Mouse (Mus musculus) CD4-positive helper T cell, adult 2 months (primary cell): ENCODE data around the gene Gli3.

Experiments used
- DNase-seq: peaks from one replicate; pipeline ENCODE4 v3.0.0-alpha.2; 2012; ENCODE audit warnings: low read depth, missing footprints, low spot score

Gli3 gene

GRCm38 (mm10) chr13:15462830-15463491 is at the start of gene Gli3:
TSS of gene Gli3 (plus strand) at chr13:15463235.
- no peak for DNase-seq

GRCm38 (mm10) chr13:15421182-15421750 is 41.8 kb upstream of the Gli3 start:
- DNase-seq: no peak

- DNase-seq: no peak
These were observed 21.0 kb upstream of the Gli3 start for GRCm38 (mm10) chr13:15442002-15442401.

- no peak for DNase-seq
These were observed 18.7 kb upstream of the Gli3 start for GRCm38 (mm10) chr13:15444312-15444711.

GRCm38 (mm10) chr13:15445591-15445990 is 17.4 kb upstream of the Gli3 start:
- DNase-seq: no peak

GRCm38 (mm10) chr13:15446004-15446403 is 17.0 kb upstream of the Gli3 start:
- DNase-seq: no peak

GRCm38 (mm10) chr13:15446782-15447564 is 16.1 kb upstream of the Gli3 start:
- no peak for DNase-seq

GRCm38 (mm10) chr13:15450941-15451340 is 12.1 kb upstream of the Gli3 start:
- no peak for DNase-seq

- DNase-seq: no peak
These were observed 5.2 kb upstream of the Gli3 start for GRCm38 (mm10) chr13:15457841-15458240.

GRCm38 (mm10) chr13:15461926-15462325 is 1.1 kb upstream of the Gli3 start:
- DNase-seq: no peak

GRCm38 (mm10) chr13:15463492-15464080 is 551 bp downstream of the Gli3 start:
- no peak for DNase-seq

- DNase-seq: no peak
These were observed 1.1 kb downstream of the Gli3 start for GRCm38 (mm10) chr13:15464081-15464526.

- no peak for DNase-seq
These were observed 1.8 kb downstream of the Gli3 start for GRCm38 (mm10) chr13:15464741-15465250.

GRCm38 (mm10) chr13:15466496-15466895 is 3.5 kb downstream of the Gli3 start:
- no peak for DNase-seq

- DNase-seq: no peak
These were observed 4.4 kb downstream of the Gli3 start for GRCm38 (mm10) chr13:15467409-15467808.

- no peak for DNase-seq
These were observed 5.4 kb downstream of the Gli3 start for GRCm38 (mm10) chr13:15468421-15468820.

GRCm38 (mm10) chr13:15470056-15470455 is 7.0 kb downstream of the Gli3 start:
- DNase-seq: no peak

- no peak for DNase-seq
These were observed 9.7 kb downstream of the Gli3 start for GRCm38 (mm10) chr13:15472712-15473111.

- no peak for DNase-seq
These were observed 11.4 kb downstream of the Gli3 start for GRCm38 (mm10) chr13:15474393-15474792.

GRCm38 (mm10) chr13:15486033-15486891 is 23.2 kb downstream of the Gli3 start:
- no peak for DNase-seq

- no peak for DNase-seq
These were observed 24.3 kb downstream of the Gli3 start for GRCm38 (mm10) chr13:15487334-15487733.
